Mouse (Mus musculus) leukemia stem cell, adult 10-12 weeks (primary cell): Measurements from ENCODE around the gene S100a2. TPM values are rescaled to one million over a fixed set of nuclear protein-coding genes. Genes with fewer than 3 reads are reported as not detected.

Source experiments
- polyA plus RNA-seq: library from polyadenylated mRNA; stranded (reverse); fragments of >175 nt; gene quantifications from 2 replicates; pipeline ENCODE4 v1.2.3, GENCODE M21; 2012; ENCODE audit warnings: low replicate concordance

The S100a2 gene
- polyA plus RNA-seq = not detected in 2 replicates

DNA sequence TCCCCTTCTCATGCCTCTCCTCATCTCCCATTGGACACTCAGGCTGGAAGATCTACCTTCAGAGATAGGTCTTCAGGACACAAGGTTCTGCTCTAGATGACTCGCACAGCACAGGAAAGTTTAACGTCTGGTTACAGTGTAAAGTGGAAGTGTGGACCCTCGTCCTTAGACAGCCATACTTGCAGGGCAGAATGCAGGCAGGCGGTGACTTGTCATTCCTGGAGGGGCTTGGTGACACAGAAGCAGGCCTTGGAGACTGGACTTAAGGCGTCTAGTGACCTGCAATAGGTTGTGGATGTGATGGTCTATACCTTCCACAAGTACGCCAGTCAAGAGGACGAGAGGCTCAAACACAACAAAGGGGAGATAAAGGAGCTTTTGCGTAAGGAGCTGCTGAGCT, at the start of gene S100a2:
Gene S100a2, plus strand, starts transcription at position 301 of the 400 bp plus-strand sequence.

DNA sequence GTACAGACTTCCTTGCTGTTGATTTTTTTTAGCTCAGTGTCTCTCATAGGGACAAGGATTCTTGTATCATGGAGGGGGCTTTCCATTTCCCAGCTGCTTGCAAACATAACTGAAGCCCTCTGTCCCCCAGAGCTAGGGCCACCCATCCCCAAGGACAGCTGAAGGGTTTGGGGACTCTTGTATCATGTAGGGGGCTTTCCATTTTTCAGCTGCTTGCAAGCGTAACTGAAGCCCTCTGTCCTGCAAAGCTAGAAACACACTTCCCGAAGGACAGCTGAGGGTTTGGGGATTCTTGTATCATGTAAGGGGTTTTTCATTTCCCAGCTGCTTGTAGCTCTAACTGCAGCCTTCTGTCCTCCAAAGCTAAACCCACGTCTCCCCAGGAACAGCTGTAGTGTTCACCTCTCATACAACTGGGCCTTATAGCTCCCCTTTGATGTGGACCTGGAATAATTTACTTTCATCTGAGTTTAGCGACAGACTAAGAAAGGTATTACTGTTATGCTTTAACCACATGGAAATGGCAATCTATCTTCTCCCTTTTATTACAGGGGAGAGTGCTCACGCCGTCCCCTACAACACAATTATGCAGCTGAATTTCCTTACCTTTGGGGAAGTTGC, 29.9 kb upstream of the S100a2 start, which contains the start of gene S100a3:
Gene S100a3, plus strand, starts transcription at position 571 of the 621 bp plus-strand sequence.

DNA sequence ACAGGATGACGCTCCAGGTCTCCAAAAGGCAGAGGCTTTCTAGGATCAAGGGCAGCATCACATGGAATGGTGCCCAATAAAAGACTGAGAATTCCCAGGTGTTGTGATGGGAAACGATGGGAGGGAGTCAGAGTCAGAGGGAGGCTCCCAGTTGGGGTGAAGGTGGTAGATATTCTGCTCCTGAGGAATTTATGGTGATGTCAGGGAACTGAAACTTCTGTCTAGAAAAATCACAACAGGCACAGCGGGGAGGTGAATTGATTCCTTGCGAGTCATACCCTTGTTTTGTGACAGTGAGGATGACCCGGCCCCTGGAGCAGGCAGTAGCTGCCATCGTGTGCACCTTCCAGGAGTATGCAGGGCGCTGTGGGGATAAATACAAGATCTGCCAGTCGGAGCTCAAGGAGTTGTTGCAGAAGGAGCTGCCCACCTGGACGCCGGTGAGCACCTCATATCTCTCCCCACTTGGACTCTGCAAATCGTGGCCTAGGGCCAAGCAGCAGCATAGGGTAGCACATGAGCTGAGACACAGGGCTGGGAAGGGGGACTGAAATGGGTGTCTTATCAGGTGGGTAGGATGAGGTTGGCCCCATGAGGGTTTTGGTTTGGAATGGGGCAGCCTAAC, 11.6 kb downstream of the S100a2 start, which contains the start of gene Gm42674:
Gene Gm42674, plus strand, starts transcription at position 419 of the 625 bp plus-strand sequence.

DNA sequence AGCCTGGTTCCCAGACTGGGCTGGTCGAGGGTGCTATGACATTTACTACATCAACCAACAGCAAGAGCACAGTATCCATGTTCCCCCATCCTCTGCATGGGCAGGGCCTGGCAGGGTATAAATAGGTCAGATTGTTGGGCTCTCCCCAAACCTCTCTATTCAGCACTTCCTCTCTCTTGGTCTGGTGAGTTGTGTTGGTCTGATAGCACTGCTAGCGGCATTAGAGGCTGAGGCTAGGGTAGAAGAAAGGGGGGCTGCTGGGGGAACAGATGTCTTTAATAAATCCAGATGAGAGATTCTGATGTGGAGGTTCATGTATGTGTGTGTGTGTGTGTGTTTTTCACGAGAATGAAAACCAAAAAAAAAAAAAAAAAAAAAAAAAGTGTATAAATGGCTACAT, 13.6 kb downstream of the S100a2 start, which contains the start of gene S100a4:
Gene S100a4, plus strand, starts transcription at position 149 of the 400 bp plus-strand sequence.

DNA sequence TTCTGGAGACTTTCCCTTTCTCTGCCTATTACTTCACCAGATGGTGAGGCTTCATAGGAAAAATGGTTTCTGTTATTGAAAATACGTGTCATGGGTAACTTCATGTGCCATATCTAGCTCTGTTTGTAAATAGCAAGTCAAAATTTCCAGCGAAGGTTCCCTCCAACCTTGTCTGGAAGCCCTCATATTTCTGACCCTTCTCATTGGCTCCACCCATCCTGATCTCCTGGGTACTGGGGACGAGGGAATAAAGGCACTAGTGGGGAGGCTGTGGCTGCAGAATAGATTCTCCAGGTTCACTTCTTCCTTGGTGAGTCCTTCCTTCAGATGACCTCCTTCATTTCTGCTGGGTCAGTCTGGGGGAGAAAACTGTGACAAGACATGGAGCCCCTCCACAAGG, 18.2 kb downstream of the S100a2 start, which contains the start of gene S100a5:
Gene S100a5, plus strand, starts transcription at position 301 of the 400 bp plus-strand sequence.

DNA sequence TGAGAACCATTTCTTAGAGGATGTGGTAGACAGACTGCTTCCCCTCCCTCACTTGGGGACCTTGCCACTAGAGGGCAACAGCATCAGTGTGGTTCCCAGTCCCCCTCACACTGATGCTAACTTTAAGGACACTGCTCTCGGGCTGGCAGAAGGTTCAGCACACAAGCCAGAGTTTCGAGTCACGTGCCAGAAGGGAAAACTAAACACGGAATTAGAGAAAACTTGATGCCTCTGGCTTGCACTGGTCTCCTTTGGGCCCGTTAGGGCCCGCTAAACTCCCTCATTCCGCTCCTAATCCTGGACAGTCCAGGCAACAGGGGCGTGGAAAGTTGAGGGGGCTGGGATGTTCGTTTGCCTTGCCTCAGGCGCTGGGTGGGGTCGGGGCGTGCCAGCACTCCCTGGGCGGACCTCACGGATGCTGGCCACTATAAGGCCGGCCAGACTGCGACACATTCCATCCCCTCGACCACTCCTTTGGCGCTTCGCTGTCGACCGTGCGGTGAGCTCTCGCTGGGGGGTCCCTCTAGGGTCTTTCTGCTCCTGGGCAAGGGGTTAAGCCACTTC, 22.8 kb downstream of the S100a2 start, which contains the start of gene S100a6:
Gene S100a6, plus strand, starts transcription at position 155 of the 564 bp plus-strand sequence.

Other genes starting within 250 kb of the S100a2 start
- gene Slc27a3, start 200.3 kb upstream of the S100a2 start, polyA plus RNA-seq = 2.4 and 2.9 TPM in 2 replicates
- 28.3 and 56.0 TPM in 2 replicates for gene Ints3, start 156.6 kb upstream of the S100a2 start, polyA plus RNA-seq
- 0.89 and 5.8 TPM in 2 replicates for gene Npr1, start 124.4 kb upstream of the S100a2 start, polyA plus RNA-seq
- gene Ilf2, start 114.1 kb upstream of the S100a2 start, polyA plus RNA-seq = 8.3 and 17.4 TPM in 2 replicates
- 1.9 and 2.3 TPM in 2 replicates for gene Snapin, start 99.2 kb upstream of the S100a2 start, polyA plus RNA-seq
- gene Chtop, start 80.7 kb upstream of the S100a2 start, polyA plus RNA-seq = 77.5 and 97.8 TPM in 2 replicates
- 4.6 and 6.4 TPM in 2 replicates for gene S100a1, start 75.9 kb upstream of the S100a2 start, polyA plus RNA-seq
- 1.4 and 4.0 TPM in 2 replicates for gene S100a13, start 75.8 kb upstream of the S100a2 start, polyA plus RNA-seq
- gene S100a14, start 63.4 kb upstream of the S100a2 start, polyA plus RNA-seq = not detected in 2 replicates
- gene S100a16, start 53.0 kb upstream of the S100a2 start, polyA plus RNA-seq = 1.6 and 3.6 TPM in 2 replicates
- gene S100a3, start 29.7 kb upstream of the S100a2 start, polyA plus RNA-seq = not detected in 2 replicates
- gene Gm42674, start 11.7 kb downstream of the S100a2 start, polyA plus RNA-seq = not detected in 2 replicates
- gene S100a4, start 13.5 kb downstream of the S100a2 start, polyA plus RNA-seq = 0.43 TPM in 1 of 2 replicates, not detected in the other
- gene S100a5, start 18.3 kb downstream of the S100a2 start, polyA plus RNA-seq = not detected in 2 replicates
- 3.1 and 4.6 TPM in 2 replicates for gene S100a6, start 22.6 kb downstream of the S100a2 start, polyA plus RNA-seq
- not detected in 2 replicates for gene S100a7a, start 63.8 kb downstream of the S100a2 start, polyA plus RNA-seq
- gene S100a8, start 78.7 kb downstream of the S100a2 start, polyA plus RNA-seq = 0.75 and 4.8 TPM in 2 replicates
- gene S100a9, start 105.5 kb downstream of the S100a2 start, polyA plus RNA-seq = 4.4 and 10.4 TPM in 2 replicates
- not detected in 2 replicates for gene Pglyrp4, start 136.7 kb downstream of the S100a2 start, polyA plus RNA-seq
- gene Gm5849, start 187.6 kb downstream of the S100a2 start, polyA plus RNA-seq = not detected in 2 replicates